Mouse (Mus musculus): ENCODE measurements around the gene C530008M17Rik.
A peak's percentile ranks its signal among the peaks of the same experiment; 100 is the strongest.

Gene C530008M17Rik

GRCm38 (mm10) chr5:76769572-76769971 lies 113.3 kb downstream of the C530008M17Rik start:
- no peak for DNase-seq (ENCODE audit: low spot score in 2 of 2)

- no peak for DNase-seq (ENCODE audit: low spot score in 2 of 2)
Observed at GRCm38 (mm10) chr5:76771371-76771770, 115.1 kb downstream of the C530008M17Rik start.

GRCm38 (mm10) chr5:76772831-76773230 lies 116.5 kb downstream of the C530008M17Rik start:
- DNase-seq (ENCODE audit: low spot score in 2 of 2): no peak

GRCm38 (mm10) chr5:76773492-76774158 lies 117.3 kb downstream of the C530008M17Rik start:
- no peak for DNase-seq (ENCODE audit: low spot score in 2 of 2)

GRCm38 (mm10) chr5:76779094-76779615 lies 122.8 kb downstream of the C530008M17Rik start:
- no peak for DNase-seq (ENCODE audit: low spot score in 2 of 2)

GRCm38 (mm10) chr5:76781943-76782342 lies 125.6 kb downstream of the C530008M17Rik start:
- DNase-seq (ENCODE audit: low spot score in 2 of 2): no peak

GRCm38 (mm10) chr5:76782414-76783103 lies 126.2 kb downstream of the C530008M17Rik start:
- peak; percentile 62 to 78 for DNase-seq (ENCODE audit: low spot score in 2 of 2)

- DNase-seq (ENCODE audit: low spot score in 2 of 2): no peak
Observed at GRCm38 (mm10) chr5:76783104-76783441, 126.8 kb downstream of the C530008M17Rik start.

GRCm38 (mm10) chr5:76784151-76784723 lies 127.9 kb downstream of the C530008M17Rik start:
- DNase-seq (ENCODE audit: low spot score in 2 of 2): no peak

GRCm38 (mm10) chr5:76785013-76785412 lies 128.7 kb downstream of the C530008M17Rik start:
- DNase-seq (ENCODE audit: low spot score in 2 of 2): no peak

GRCm38 (mm10) chr5:76789881-76790280 lies 133.6 kb downstream of the C530008M17Rik start:
- DNase-seq (ENCODE audit: low spot score in 2 of 2): no peak

GRCm38 (mm10) chr5:76791280-76791679 lies 135.0 kb downstream of the C530008M17Rik start:
- DNase-seq (ENCODE audit: low spot score in 2 of 2): no peak

- DNase-seq (ENCODE audit: low spot score in 2 of 2): no peak
Observed at GRCm38 (mm10) chr5:76792720-76793119, 136.4 kb downstream of the C530008M17Rik start.

GRCm38 (mm10) chr5:76798043-76798442 lies 141.7 kb downstream of the C530008M17Rik start:
- no peak for DNase-seq (ENCODE audit: low spot score in 2 of 2)

GRCm38 (mm10) chr5:76799471-76799870 lies 143.2 kb downstream of the C530008M17Rik start:
- no peak for DNase-seq (ENCODE audit: low spot score in 2 of 2)

- DNase-seq (ENCODE audit: low spot score in 2 of 2): no peak
Observed at GRCm38 (mm10) chr5:76809031-76809430, 152.7 kb downstream of the C530008M17Rik start.

- DNase-seq (ENCODE audit: low spot score in 2 of 2): peak; percentile 66 to 70
Observed at GRCm38 (mm10) chr5:76815035-76815434, 158.7 kb downstream of the C530008M17Rik start.

GRCm38 (mm10) chr5:76815786-76816455 lies 159.6 kb downstream of the C530008M17Rik start:
- no peak for DNase-seq (ENCODE audit: low spot score in 2 of 2)

- no peak for DNase-seq (ENCODE audit: low spot score in 2 of 2)
Observed at GRCm38 (mm10) chr5:76816748-76817147, 160.4 kb downstream of the C530008M17Rik start.

- peak in 1 of 2 experiments; percentile 49 for DNase-seq (ENCODE audit: low spot score in 2 of 2)
Observed at GRCm38 (mm10) chr5:76817678-76818077, 161.4 kb downstream of the C530008M17Rik start.

GRCm38 (mm10) chr5:76818807-76819206 lies 162.5 kb downstream of the C530008M17Rik start:
- no peak for DNase-seq (ENCODE audit: low spot score in 2 of 2)

GRCm38 (mm10) chr5:76822097-76822496 lies 165.8 kb downstream of the C530008M17Rik start:
- no peak for DNase-seq (ENCODE audit: low spot score in 2 of 2)

Data from right cerebral cortex, postnatal 10 days (tissue).